Mouse (Mus musculus) left cerebral cortex, adult 18-20 months (tissue): Measurements from ENCODE around the gene Comt. TPM values are rescaled to one million over a fixed set of nuclear protein-coding genes. Genes with fewer than 3 reads are reported as not detected.

Source experiments
- DNase-seq, 2 experiments: peaks; one replicate each; pipeline ENCODE4 v3.0.0; 2021 to 2022; ENCODE audit warnings: low spot score in 2 of 2, mixed read lengths in 1 of 2
- total RNA-seq, 2 experiments: library from RNA; stranded (reverse); gene quantifications; 2 replicates each; pipeline ENCODE4 v1.2.3; 2021

Gene Comt
- total RNA-seq, 2 experiments from 2014 or later, result 90.5 to 91.4 TPM

- no peak for DNase-seq
These were observed 14.7 kb downstream of the Comt start for GRCm38 (mm10) chr16:18411802-18412476.

GRCm38 (mm10) chr16:18411026-18411649 lies 15.5 kb downstream of the Comt start:
- DNase-seq, result no peak

GRCm38 (mm10) chr16:18410418-18410817 lies 16.2 kb downstream of the Comt start:
- no peak for DNase-seq

- DNase-seq, result no peak
These were observed 16.9 kb downstream of the Comt start for GRCm38 (mm10) chr16:18409776-18410175.

GRCm38 (mm10) chr16:18407912-18408311 lies 18.7 kb downstream of the Comt start:
- no peak for DNase-seq

GRCm38 (mm10) chr16:18406293-18406692 lies 20.4 kb downstream of the Comt start:
- peak; percentile 51 to 65 for DNase-seq

GRCm38 (mm10) chr16:18405876-18406275 lies 20.8 kb downstream of the Comt start:
- DNase-seq, result no peak

- DNase-seq, result no peak
These were observed 21.4 kb downstream of the Comt start for GRCm38 (mm10) chr16:18405091-18405854.

GRCm38 (mm10) chr16:18403285-18403684 lies 23.4 kb downstream of the Comt start:
- DNase-seq, result no peak

- DNase-seq, result no peak
These were observed 26.0 kb downstream of the Comt start for GRCm38 (mm10) chr16:18400472-18401216.

- peak in 1 of 2 experiments; percentile 54 for DNase-seq
These were observed 26.6 kb downstream of the Comt start for GRCm38 (mm10) chr16:18400028-18400427.

- DNase-seq, result no peak
These were observed 29.6 kb downstream of the Comt start for GRCm38 (mm10) chr16:18396791-18397621.

GRCm38 (mm10) chr16:18396201-18396600 lies 30.5 kb downstream of the Comt start:
- DNase-seq, result no peak

GRCm38 (mm10) chr16:18395620-18396036 lies 31.0 kb downstream of the Comt start:
- no peak for DNase-seq

GRCm38 (mm10) chr16:18394777-18395619 lies 31.7 kb downstream of the Comt start:
- no peak for DNase-seq

- no peak for DNase-seq
These were observed 32.6 kb downstream of the Comt start for GRCm38 (mm10) chr16:18394056-18394455.

GRCm38 (mm10) chr16:18393595-18393994 lies 33.1 kb downstream of the Comt start:
- DNase-seq, result no peak

GRCm38 (mm10) chr16:18392469-18393426 lies 33.9 kb downstream of the Comt start:
- DNase-seq, result peak; percentile 58 to 76
